Mouse (Mus musculus) midbrain, embryonic 13.5 days (tissue): ENCODE measurements at regions not wholly inside any gene's neighbourhood (a gene's known extent, or its start where the extent isn't known, plus 50 kb on each side); places are given as distances from the start of the nearest gene placed in this dataset.
A peak's percentile ranks its signal among the peaks of the same experiment; 100 is the strongest.

Experiments used
- ATAC-seq: fragments of 200-750 bp; cut with Nextera tagmentation; 2 replicates; pipeline ENCODE4 v1.8.0; 2017; ENCODE audit warnings: mild to moderate bottlenecking, moderate TSS enrichment, moderate library complexity
- H3K27ac ChIP-seq: fragments of 300-500 bp; sonication (generic); 2 replicates; pipeline ENCODE4 v1.5.1; 2015; ENCODE audit warnings: inconsistent platforms, mild to moderate bottlenecking, moderate library complexity
- H3K27me3 ChIP-seq: fragments of 300-500 bp; sonication (generic); 2 replicates; pipeline ENCODE4 v1.6.1; 2015; ENCODE audit warnings: mild to moderate bottlenecking, inconsistent platforms
- H3K36me3 ChIP-seq: fragments of 300-500 bp; sonication (generic); 2 replicates; pipeline ENCODE4 v1.6.1; 2015; ENCODE audit warnings: mild to moderate bottlenecking, inconsistent platforms
- H3K4me1 ChIP-seq: fragments of 300-500 bp; sonication (generic); replicated peaks from 2 replicates; pipeline ENCODE4 v1.6.1; 2015; ENCODE audit warnings: inconsistent platforms
- H3K4me2 ChIP-seq: fragments of 300-500 bp; sonication (generic); replicated peaks from 2 replicates; pipeline ENCODE4 v1.6.1; 2015; ENCODE audit warnings: moderate library complexity, mild to moderate bottlenecking, inconsistent platforms
- H3K4me3 ChIP-seq: fragments of 300-500 bp; sonication (generic); replicated peaks from 2 replicates; pipeline ENCODE4 v1.5.1; 2015; ENCODE audit warnings: mild to moderate bottlenecking, inconsistent platforms
- H3K9ac ChIP-seq: fragments of 300-500 bp; sonication (generic); replicated peaks from 2 replicates; pipeline ENCODE4 v1.6.1; 2015; ENCODE audit warnings: mild to moderate bottlenecking, inconsistent platforms
- H3K9me3 ChIP-seq: fragments of 300-500 bp; sonication (generic); 2 replicates; pipeline ENCODE4 v1.6.1; 2016; ENCODE audit warnings: mild to moderate bottlenecking, inconsistent platforms
- WGBS: fragments of 180-500 bp; shearing (Covaris S2); methylation state at CpG from one replicate; pipeline ENCODE4 v1.1.7; 2015; 5-methylcytosine and 5-hydroxymethylcytosine counted together

- no peak overlapping the region for H3K27ac ChIP-seq
- no peak overlapping the region for H3K4me2 ChIP-seq
- H3K27me3 ChIP-seq: no peaks in the 10 kb centered on the region
- no peak overlapping the region for H3K4me3 ChIP-seq
- no peaks in the 10 kb centered on the region for H3K9me3 ChIP-seq
- H3K9ac ChIP-seq: no peak overlapping the region
- peaks cover 21% of the 10 kb centered on the region for H3K4me1 ChIP-seq
- no peak for ATAC-seq
- no peaks in the 10 kb centered on the region for H3K36me3 ChIP-seq
- WGBS: 86% methylated on average over 2 of the region's 2 CpGs
Observed at GRCm38 (mm10) chr5:53329591-53329990, 62.7 kb downstream of the Smim20 start.

DNA sequence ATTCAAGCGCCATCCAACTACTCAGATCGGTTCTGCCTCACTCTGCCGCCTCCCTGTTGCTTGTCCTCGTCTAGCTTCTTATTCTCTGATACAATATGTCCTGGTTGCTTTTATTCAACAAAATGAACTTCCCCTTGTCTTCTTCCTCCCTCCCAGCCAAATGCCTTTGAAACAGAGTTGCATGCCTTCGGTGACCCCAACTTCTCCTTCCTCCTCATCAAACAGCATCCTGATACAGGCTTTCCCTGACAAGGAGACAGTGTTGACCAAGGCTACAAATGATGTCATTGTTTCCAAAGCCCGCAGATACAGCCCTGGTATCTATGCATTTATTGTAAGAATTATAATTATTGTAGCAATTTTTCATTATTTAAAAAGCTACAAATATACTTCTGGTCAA lies 69.8 kb downstream of the Smim20 start:
- Histone ChIP-seq H3K27ac (no peak overlapping the region), H3K4me3 (no peak overlapping the region), H3K9me3 (no peaks in the 10 kb centered on the region), H3K36me3 (no peaks in the 10 kb centered on the region), H3K4me2 (no peak overlapping the region), H3K9ac (no peak overlapping the region), H3K27me3 (no peaks in the 10 kb centered on the region), H3K4me1 (no peaks in the 10 kb centered on the region)
- ATAC-seq: no peak
- WGBS: 91% methylated on average over 6 of the region's 6 CpGs

DNA sequence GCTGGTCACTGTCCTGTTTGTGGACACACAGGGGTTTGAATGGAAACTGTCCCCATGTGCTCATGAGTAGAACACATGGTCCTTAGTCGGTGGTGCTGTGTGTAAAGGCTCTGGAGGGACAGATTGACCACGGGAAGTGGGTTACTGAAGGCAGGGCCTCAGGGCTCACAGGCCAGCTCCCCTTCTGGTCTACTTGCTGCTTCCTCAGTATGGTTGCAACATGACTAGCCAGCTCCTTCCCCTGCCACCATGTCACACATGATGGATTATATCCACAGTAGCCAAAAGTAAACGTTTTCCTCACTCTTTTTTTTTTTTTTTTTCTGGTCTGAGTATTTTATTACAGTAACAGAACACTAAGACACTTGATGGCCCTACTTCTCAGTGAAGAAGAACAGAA lies 70.9 kb downstream of the Smim20 start:
- Histone ChIP-seq H3K4me3 (no peak overlapping the region), H3K9me3 (no peaks in the 10 kb centered on the region), H3K9ac (no peak overlapping the region), H3K4me2 (no peak overlapping the region), H3K4me1 (no peaks in the 10 kb centered on the region), H3K36me3 (no peaks in the 10 kb centered on the region), H3K27ac (no peak overlapping the region), H3K27me3 (no peaks in the 10 kb centered on the region)
- ATAC-seq: no peak
- WGBS: 67% methylated on average over 3 of the region's 3 CpGs

- Histone ChIP-seq H3K4me3 (no peak overlapping the region), H3K4me2 (no peak overlapping the region), H3K27ac (no peak overlapping the region), H3K27me3 (no peaks in the 10 kb centered on the region), H3K4me1 (no peaks in the 10 kb centered on the region), H3K9me3 (no peaks in the 10 kb centered on the region), H3K36me3 (no peaks in the 10 kb centered on the region), H3K9ac (no peak overlapping the region)
- no peak for ATAC-seq
- 93% methylated on average over 8 of the region's 8 CpGs for WGBS
Observed at GRCm38 (mm10) chr5:53345164-53345563, 78.3 kb downstream of the Smim20 start.

DNA sequence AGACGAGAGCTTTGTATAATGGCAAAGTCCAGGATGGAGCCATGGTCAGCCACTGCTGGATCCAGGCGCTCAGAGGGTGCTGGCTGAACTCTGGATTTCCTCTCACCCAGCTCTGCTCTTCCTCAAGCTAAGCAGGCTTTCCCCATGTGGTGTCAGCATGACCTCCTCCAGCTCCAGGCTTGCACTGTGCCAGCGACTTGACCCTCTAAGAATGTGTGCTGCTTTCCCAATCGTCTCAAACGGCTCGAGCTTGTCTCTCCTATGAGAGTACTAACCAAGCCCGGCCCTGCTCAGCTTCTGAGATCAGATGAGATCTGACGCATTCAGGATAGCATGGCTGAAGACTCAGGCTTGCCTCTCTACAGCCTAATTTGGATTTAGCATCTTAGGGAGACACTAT lies 79.1 kb downstream of the Smim20 start:
- H3K4me2 ChIP-seq: no peak overlapping the region
- H3K27me3 ChIP-seq: no peaks in the 10 kb centered on the region
- H3K4me1 ChIP-seq: no peaks in the 10 kb centered on the region
- H3K4me3 ChIP-seq: no peak overlapping the region
- 81% methylated on average over 8 of the region's 8 CpGs for WGBS
- no peaks in the 10 kb centered on the region for H3K9me3 ChIP-seq
- no peak overlapping the region for H3K9ac ChIP-seq
- no peak overlapping the region for H3K27ac ChIP-seq
- H3K36me3 ChIP-seq: no peaks in the 10 kb centered on the region
- no peak for ATAC-seq

- Histone ChIP-seq H3K27me3 (no peaks in the 10 kb centered on the region), H3K4me1 (no peaks in the 10 kb centered on the region), H3K4me3 (no peak overlapping the region), H3K27ac (no peak overlapping the region), H3K36me3 (no peaks in the 10 kb centered on the region), H3K4me2 (no peak overlapping the region), H3K9ac (no peak overlapping the region), H3K9me3 (no peaks in the 10 kb centered on the region)
- ATAC-seq: no peak
- 80% methylated on average over 8 of the region's 8 CpGs for WGBS
Observed at GRCm38 (mm10) chr5:53346756-53347155, 79.9 kb downstream of the Smim20 start.

DNA sequence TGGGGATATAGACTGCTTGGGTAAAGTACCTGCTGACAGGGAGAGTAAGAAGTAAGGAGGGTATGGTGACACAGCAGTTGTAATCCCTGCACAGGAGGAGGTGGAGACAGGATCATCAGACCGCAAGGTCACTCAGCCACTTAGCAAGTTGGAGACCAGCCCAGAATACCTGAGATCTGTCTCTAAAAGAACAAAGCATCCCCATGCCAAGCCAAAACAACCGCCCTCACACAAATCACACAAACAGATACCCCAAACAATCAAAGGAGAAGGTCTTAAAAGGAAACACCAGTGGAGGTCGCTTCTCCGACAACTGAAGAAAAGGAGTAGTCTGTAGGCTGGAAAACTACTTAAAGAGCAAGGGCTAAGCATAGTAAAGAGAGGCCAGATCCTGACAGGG lies 86.0 kb downstream of the Smim20 start:
- H3K4me1 ChIP-seq: no peaks in the 10 kb centered on the region
- no peaks in the 10 kb centered on the region for H3K9me3 ChIP-seq
- H3K4me3 ChIP-seq: no peak overlapping the region
- no peak for ATAC-seq
- no peak overlapping the region for H3K4me2 ChIP-seq
- H3K9ac ChIP-seq: no peak overlapping the region
- H3K36me3 ChIP-seq: no peaks in the 10 kb centered on the region
- 44% methylated on average over 4 of the region's 4 CpGs for whole genome bisulfite sequencing
- no peaks in the 10 kb centered on the region for H3K27me3 ChIP-seq
- no peak overlapping the region for H3K27ac ChIP-seq

GRCm38 (mm10) chr5:53354296-53354695 lies 87.4 kb downstream of the Smim20 start:
- ATAC-seq: no peak
- Histone ChIP-seq H3K9me3 (no peaks in the 10 kb centered on the region), H3K36me3 (no peaks in the 10 kb centered on the region), H3K4me3 (no peak overlapping the region), H3K27me3 (no peaks in the 10 kb centered on the region), H3K4me1 (no peaks in the 10 kb centered on the region), H3K4me2 (no peak overlapping the region), H3K27ac (no peak overlapping the region), H3K9ac (no peak overlapping the region)
- 98% methylated on average over 3 of the region's 3 CpGs for WGBS

DNA sequence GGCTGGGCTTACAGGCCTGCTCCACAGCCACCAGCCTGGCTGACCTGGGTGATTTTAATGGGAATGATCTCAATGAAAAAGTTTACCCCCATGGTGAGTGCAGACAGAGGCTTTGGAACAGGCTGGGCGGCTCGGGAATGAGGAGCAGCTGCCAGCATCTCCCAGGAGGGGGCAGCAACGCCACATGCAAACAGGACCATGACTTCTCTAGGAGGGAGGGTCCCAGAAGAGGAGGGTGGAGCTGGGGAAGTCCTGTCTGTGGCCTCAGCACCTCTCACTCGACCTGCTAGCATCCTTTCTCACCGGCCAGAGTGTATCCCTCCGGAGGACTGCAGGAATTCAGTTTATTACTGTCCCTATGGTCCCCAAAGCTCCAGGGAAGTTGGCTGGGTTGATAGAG lies 88.2 kb downstream of the Smim20 start:
- under 1% methylated on average over 6 of the region's 6 CpGs for WGBS
- no peak overlapping the region for H3K4me3 ChIP-seq
- H3K9me3 ChIP-seq: no peaks in the 10 kb centered on the region

DNA sequence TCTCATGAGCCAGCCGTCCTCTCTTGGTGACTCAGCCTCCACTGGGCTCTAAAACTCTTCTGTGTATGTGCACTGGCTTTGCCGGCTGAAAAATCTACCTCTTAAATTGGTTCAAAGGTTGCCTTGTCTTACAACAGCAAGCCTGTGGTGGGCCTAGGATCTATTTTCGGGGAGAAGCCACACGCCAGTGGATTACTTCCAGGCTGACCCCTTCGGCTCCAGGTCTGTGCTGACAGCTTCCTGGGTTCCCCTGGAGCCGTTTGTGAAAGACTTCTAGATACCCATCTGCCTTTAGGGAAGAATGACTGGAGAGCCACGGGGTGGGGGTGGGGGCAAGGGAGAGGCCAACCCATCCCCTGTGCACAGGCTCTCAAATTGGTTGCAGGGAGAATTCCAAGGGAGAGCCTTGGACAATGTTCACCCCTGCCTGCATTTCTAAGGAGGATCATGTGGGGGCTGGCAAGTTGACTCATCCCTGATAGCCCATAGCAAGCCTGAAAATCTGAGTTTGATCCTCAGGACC lies 90.3 kb downstream of the Smim20 start:
- no peak overlapping the region for H3K9ac ChIP-seq
- H3K4me2 ChIP-seq: no peak overlapping the region
- no peaks in the 10 kb centered on the region for H3K9me3 ChIP-seq
- no peaks in the 10 kb centered on the region for H3K36me3 ChIP-seq
- H3K27ac ChIP-seq: no peak overlapping the region
- 69% methylated on average over 7 of the region's 7 CpGs for WGBS
- H3K4me1 ChIP-seq: no peaks in the 10 kb centered on the region
- H3K27me3 ChIP-seq: no peaks in the 10 kb centered on the region
- H3K4me3 ChIP-seq: no peak overlapping the region
- no peak for ATAC-seq

More for the DNA sequence above, 88.2 kb downstream of the Smim20 start:
- no peak overlapping the region for H3K27ac ChIP-seq
- H3K9ac ChIP-seq: no peak overlapping the region
- no peaks in the 10 kb centered on the region for H3K27me3 ChIP-seq
- H3K36me3 ChIP-seq: no peaks in the 10 kb centered on the region
- ATAC-seq: peak; percentile 92
- H3K4me2 ChIP-seq: peak overlapping the region; percentile 22
- H3K4me1 ChIP-seq: no peaks in the 10 kb centered on the region

DNA sequence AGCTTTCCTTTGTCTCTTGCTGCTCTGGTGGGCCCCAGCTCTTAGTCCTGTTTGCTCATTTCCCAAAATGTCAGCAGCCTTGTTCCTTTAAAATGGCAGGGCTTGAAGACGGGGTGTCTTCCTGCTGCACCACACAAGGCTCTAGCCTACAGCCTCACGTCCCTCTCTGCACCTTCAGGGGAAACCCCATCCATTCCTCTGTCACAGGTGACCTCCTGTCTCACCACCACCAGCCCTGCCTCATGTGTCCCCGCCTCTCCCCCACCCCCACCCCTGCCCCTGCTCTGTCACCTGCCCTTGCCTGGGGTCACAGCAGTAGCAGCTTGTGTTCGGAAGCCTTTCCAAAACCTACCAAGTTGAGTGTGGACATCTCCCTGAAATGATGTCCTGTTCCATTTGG lies 91.3 kb downstream of the Smim20 start:
- Histone ChIP-seq H3K4me1 (no peaks in the 10 kb centered on the region), H3K27ac (no peak overlapping the region), H3K27me3 (no peaks in the 10 kb centered on the region), H3K4me3 (no peak overlapping the region), H3K9me3 (no peaks in the 10 kb centered on the region), H3K4me2 (no peak overlapping the region), H3K9ac (no peak overlapping the region), H3K36me3 (no peaks in the 10 kb centered on the region)
- no peak for ATAC-seq
- 72% methylated on average over 4 of the region's 4 CpGs for WGBS

DNA sequence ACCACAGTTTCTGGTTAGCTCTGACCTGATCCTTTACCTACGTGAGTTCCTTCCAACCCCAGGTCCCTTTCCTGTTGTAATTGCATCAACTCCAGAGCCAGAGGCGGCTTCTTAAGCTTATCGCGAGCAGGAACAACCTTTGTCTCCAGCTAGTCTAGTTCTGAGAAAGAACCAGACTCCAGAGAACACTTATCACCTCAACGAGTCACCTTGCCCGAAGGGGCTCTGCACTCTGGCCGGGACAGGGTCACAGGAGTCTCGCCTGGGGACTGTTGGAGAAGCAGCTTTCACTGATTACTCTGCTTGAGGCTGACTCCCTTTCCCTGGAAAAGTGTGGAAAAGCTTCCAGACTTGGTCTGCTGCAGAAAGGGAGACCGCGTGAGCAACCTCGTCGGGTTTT lies 93.0 kb downstream of the Smim20 start:
- Histone ChIP-seq H3K27me3 (no peaks in the 10 kb centered on the region), H3K9me3 (no peaks in the 10 kb centered on the region), H3K36me3 (no peaks in the 10 kb centered on the region), H3K4me3 (no peak overlapping the region), H3K4me2 (no peak overlapping the region), H3K9ac (no peak overlapping the region), H3K4me1 (no peaks in the 10 kb centered on the region), H3K27ac (no peak overlapping the region)
- 91% methylated on average over 12 of the region's 12 CpGs for WGBS
- no peak for ATAC-seq

DNA sequence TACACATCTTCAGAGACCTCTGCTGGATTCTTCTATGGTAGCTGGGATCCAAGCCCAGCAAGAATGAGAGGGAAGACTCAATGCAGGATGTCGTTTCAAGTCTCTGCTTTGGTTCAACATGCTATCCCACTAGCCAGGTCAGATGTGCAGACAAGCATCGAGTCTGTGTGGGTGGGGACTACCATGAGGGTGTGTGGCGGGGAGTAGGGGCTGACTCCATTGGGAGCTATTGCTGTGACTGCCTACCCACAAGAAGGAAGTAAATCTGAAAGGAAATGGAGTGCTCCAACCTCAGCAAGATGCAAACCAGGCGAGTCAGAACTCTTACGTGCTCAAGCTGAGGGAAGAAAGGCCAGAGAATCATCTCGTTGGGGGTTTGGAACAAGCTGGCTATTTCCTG lies 94.4 kb downstream of the Smim20 start:
- 89% methylated on average over 6 of the region's 6 CpGs for WGBS
- Histone ChIP-seq H3K36me3 (no peaks in the 10 kb centered on the region), H3K27ac (no peak overlapping the region), H3K4me2 (no peak overlapping the region), H3K27me3 (no peaks in the 10 kb centered on the region), H3K9me3 (no peaks in the 10 kb centered on the region), H3K4me1 (no peaks in the 10 kb centered on the region), H3K4me3 (no peak overlapping the region), H3K9ac (no peak overlapping the region)
- no peak for ATAC-seq
